Comparison of ENCODE assay signal across 8 mouse cellular contexts in genomic region chr13:76383972-76384663, GRCm38 (mm10). TPM values are rescaled to one million over a fixed set of nuclear protein-coding genes. Genes with fewer than 3 reads are reported as not detected.
DNase-seq lines count a peak whose midpoint lies in the region; ATAC-seq lines count a peak whose summit lies in the region.

TSS of gene Mctp1 (plus strand) at chr13:76384535.

- ATAC-seq in embryonic facial prominence, embryonic 13.5 days (ENCODE audit: insufficient number of reproducible peaks, insufficient read depth, low FRiP score, low TSS enrichment, low read depth), result peak; percentile 89
- peak; percentile 92 for ATAC-seq in midbrain, embryonic 16.5 days
- peak; percentile 91 for ATAC-seq in stomach, embryonic 16.5 days (ENCODE audit: insufficient read depth, low FRiP score)

- no peaks in the 10 kb centered on the region for H3K36me3 ChIP-seq in embryonic facial prominence, embryonic 13.5 days
- H3K36me3 ChIP-seq in midbrain, embryonic 16.5 days (ENCODE audit: control insufficient read depth, insufficient read depth, low read length), result no peaks in the 10 kb centered on the region
- no peaks in the 10 kb centered on the region for H3K36me3 ChIP-seq in stomach, embryonic 16.5 days (ENCODE audit: control insufficient read depth, insufficient read depth, low read length)

- peak within 1 kb of the TSS; percentile 60 for H3K4me3 ChIP-seq in embryonic facial prominence, embryonic 13.5 days
- peak within 1 kb of the TSS; percentile 89 for H3K4me3 ChIP-seq in midbrain, embryonic 16.5 days (ENCODE audit: low read depth, low read length)
- H3K4me3 ChIP-seq in stomach, embryonic 16.5 days (replicated peaks; ENCODE audit: low read length), result peak within 1 kb of the TSS; percentile 70

- WGBS in embryonic facial prominence, embryonic 13.5 days, result under 1% methylated on average over 54 of the region's 62 CpGs
- under 1% methylated on average over 55 of the region's 62 CpGs for WGBS in midbrain, embryonic 16.5 days
- under 1% methylated on average over 50 of the region's 62 CpGs for WGBS in stomach, embryonic 16.5 days

- H3K9me3 ChIP-seq in embryonic facial prominence, embryonic 13.5 days, result no peaks in the 10 kb centered on the region
- H3K9me3 ChIP-seq in midbrain, embryonic 16.5 days (replicated peaks; ENCODE audit: control insufficient read depth, low read length, poor library complexity, severe bottlenecking), result no peaks in the 10 kb centered on the region
- H3K9me3 ChIP-seq in stomach, embryonic 16.5 days (replicated peaks; ENCODE audit: control insufficient read depth, low read length), result no peaks in the 10 kb centered on the region

- peaks cover 15% of the 10 kb centered on the region for H3K4me1 ChIP-seq in embryonic facial prominence, embryonic 13.5 days
- peaks cover 6% of the 10 kb centered on the region; the same call in 1 of the 2 replicates for H3K4me1 ChIP-seq in midbrain, embryonic 16.5 days (ENCODE audit: control insufficient read depth, insufficient read depth, low read length)
- 0 out of 2 replicates have a peak, but pooled peaks cover 7% of the 10 kb centered on the region for H3K4me1 ChIP-seq in stomach, embryonic 16.5 days (ENCODE audit: control insufficient read depth, insufficient read depth, low read length)

- peak within 1 kb of the TSS; percentile 69 for H3K9ac ChIP-seq in embryonic facial prominence, embryonic 13.5 days
- H3K9ac ChIP-seq in midbrain, embryonic 16.5 days (ENCODE audit: low read depth, low read length), result peak within 1 kb of the TSS; percentile 84
- H3K9ac ChIP-seq in stomach, embryonic 16.5 days (ENCODE audit: low read length), result peak within 1 kb of the TSS; percentile 75

- H3K27me3 ChIP-seq in embryonic facial prominence, embryonic 13.5 days, result peaks cover 48% of the 10 kb centered on the region
- no peaks in the 10 kb centered on the region; the same call in 1 of the 2 replicates for H3K27me3 ChIP-seq in midbrain, embryonic 16.5 days (ENCODE audit: control insufficient read depth, insufficient read depth, low read depth, low read length)
- peaks cover 6% of the 10 kb centered on the region; the same call in 1 of the 2 replicates for H3K27me3 ChIP-seq in stomach, embryonic 16.5 days (ENCODE audit: control insufficient read depth, insufficient read depth, low read length)

- no peak within 1 kb of the TSS for H3K27ac ChIP-seq in embryonic facial prominence, embryonic 13.5 days
- peak within 1 kb of the TSS; percentile 33 for H3K27ac ChIP-seq in midbrain, embryonic 16.5 days (ENCODE audit: low read length)
- peak within 1 kb of the TSS; percentile 64 for H3K27ac ChIP-seq in stomach, embryonic 16.5 days (ENCODE audit: low read length)

- DNase-seq in spleen, adult 18-20 months, result peak; percentile 4 to 5
- no peak for DNase-seq in spleen, adult 12 weeks (ENCODE audit: low spot score)
- DNase-seq in heart, adult 9 months (ENCODE audit: low spot score in 2 of 2), result peak; percentile 25 to 28
- DNase-seq in kidney, adult 8-10 months, result peak; percentile 6 to 20
- DNase-seq in liver, result peak; percentile 58

- H3K4me2 ChIP-seq in embryonic facial prominence, embryonic 13.5 days, result peak within 1 kb of the TSS; percentile 98
- H3K4me2 ChIP-seq in midbrain, embryonic 16.5 days (ENCODE audit: low read length), result peak within 1 kb of the TSS; percentile 94
- peak within 1 kb of the TSS; percentile 96 for H3K4me2 ChIP-seq in stomach, embryonic 16.5 days (ENCODE audit: low read depth, low read length)

RNA-seq across cellular contexts. Expression of gene Mctp1, which starts in this region (rescaled TPM):
- 0.50 and 0.66 TPM in 2 replicates for polyA plus RNA-seq in embryonic facial prominence, embryonic 13.5 days (2015; fragmentation: Nextera tagmentation; extraction: Ambion mirVana)
- polyA plus RNA-seq in midbrain, embryonic 16.5 days (2015; fragmentation: Nextera tagmentation; extraction: Ambion mirVana), result 3.6 and 5.0 TPM in 2 replicates
- 1.2 and 1.8 TPM in 2 replicates for polyA plus RNA-seq in stomach, embryonic 16.5 days (2015; fragmentation: Nextera tagmentation; extraction: Ambion mirVana)

Comparison
In these comparisons a context has a peak if more than half of its experiments do, and no peak if none do; other contexts are left out.
1. Peak in ATAC-seq, H3K4me3 ChIP-seq, H3K9ac ChIP-seq and H3K4me2 ChIP-seq in embryonic facial prominence, embryonic 13.5 days; RNA of the gene not detected or under 1 TPM.